Mouse (Mus musculus) limb, embryonic 13.5 days (tissue): ENCODE data around the gene Exosc1. TPM values are rescaled to one million over a fixed set of nuclear protein-coding genes. Genes with fewer than 3 reads are reported as not detected.

Experiments used
- ATAC-seq: fragments of 200-750 bp; cut with Nextera tagmentation; 2 replicates; pipeline ENCODE4 v1.8.0; 2017; ENCODE audit warnings: low read depth, moderate number of reproducible peaks, moderate TSS enrichment; ENCODE audit not compliant: low FRiP score
- H3K27ac ChIP-seq: fragments of 300-500 bp; sonication (generic); 2 replicates; pipeline ENCODE4 v1.5.1; 2015; ENCODE audit warnings: inconsistent platforms, mild to moderate bottlenecking, moderate library complexity
- H3K27me3 ChIP-seq: fragments of 300-500 bp; sonication (generic); 2 replicates; pipeline ENCODE4 v1.6.1; 2015; ENCODE audit warnings: mild to moderate bottlenecking, inconsistent platforms
- H3K36me3 ChIP-seq: fragments of 300-500 bp; sonication (generic); 2 replicates; pipeline ENCODE4 v1.6.1; 2015; ENCODE audit warnings: inconsistent platforms, mild to moderate bottlenecking, moderate library complexity
- H3K4me1 ChIP-seq: fragments of 300-500 bp; sonication (generic); 2 replicates; pipeline ENCODE4 v1.6.1; 2015; ENCODE audit warnings: inconsistent platforms
- H3K4me2 ChIP-seq: fragments of 300-500 bp; sonication (generic); replicated peaks from 2 replicates; pipeline ENCODE4 v1.6.1; 2015; ENCODE audit warnings: inconsistent platforms, mild to moderate bottlenecking, moderate library complexity
- H3K4me3 ChIP-seq: fragments of 300-500 bp; sonication (generic); 2 replicates; pipeline ENCODE4 v1.5.1; 2015; ENCODE audit warnings: moderate library complexity, mild to moderate bottlenecking, inconsistent platforms
- H3K9ac ChIP-seq: fragments of 300-500 bp; sonication (generic); 2 replicates; pipeline ENCODE4 v1.6.1; 2015; ENCODE audit warnings: mild to moderate bottlenecking, inconsistent platforms
- H3K9me3 ChIP-seq: fragments of 300-500 bp; sonication (generic); 2 replicates; pipeline ENCODE4 v1.6.1; 2016; ENCODE audit warnings: inconsistent platforms
- WGBS: fragments of 180-500 bp; shearing (Covaris S2); methylation state at CpG from one replicate; pipeline ENCODE4 v1.1.7; 2015; 5-methylcytosine and 5-hydroxymethylcytosine counted together
- polyA plus RNA-seq: library from polyadenylated mRNA; unstranded; fragments of >200 nt; fragmentation: Nextera tagmentation; extraction: Ambion mirVana; gene quantifications from 2 replicates; pipeline ENCODE4 v1.2.1, GENCODE M21; 2015

Exosc1 gene
- polyA plus RNA-seq, result 82.5 and 86.4 TPM in 2 replicates

- under 1% methylated on average over 47 of the region's 47 CpGs for WGBS
- Histone ChIP-seq H3K36me3 (peaks cover 43% of the 10 kb centered on the region), H3K27me3 (no peaks in the 10 kb centered on the region), H3K4me1 (peaks cover 21% of the 10 kb centered on the region), H3K4me2 (peak within 1 kb of the TSS; percentile 72), H3K9ac (peak within 1 kb of the TSS; percentile 91), H3K9me3 (no peaks in the 10 kb centered on the region), H3K4me3 (peak within 1 kb of the TSS; percentile 87), H3K27ac (peak within 1 kb of the TSS; percentile 52; the same call in 1 of the 2 replicates)
- ATAC-seq, result peak; percentile 100
Measured at GRCm38 (mm10) chr19:41933179-41934086, at the start of gene Exosc1, which contains the start of gene Zdhhc16. TSS of gene Exosc1 (minus strand) at chr19:41933423. TSS of gene Zdhhc16 (plus strand) at chr19:41933480.

DNA sequence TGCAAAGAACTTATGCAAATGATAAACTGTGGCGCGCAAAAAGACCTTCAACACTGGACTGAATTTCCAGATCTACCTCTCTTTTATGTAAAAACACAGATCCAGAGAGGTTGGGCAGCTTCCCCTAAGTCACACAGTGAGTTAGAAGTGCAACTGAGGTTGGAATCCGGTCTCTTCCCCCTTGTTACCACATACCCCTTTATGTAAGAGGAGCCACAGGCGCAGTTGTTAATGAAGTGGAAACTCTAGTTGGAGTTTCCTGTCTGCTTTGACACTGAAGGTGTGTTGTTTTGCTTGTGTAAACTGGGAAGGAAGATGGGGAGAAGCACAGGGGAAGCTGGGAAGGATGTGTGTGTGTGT lies 49.5 kb upstream of the Exosc1 start:
- WGBS, result 2% methylated on average over 4 of the region's 4 CpGs
- no peaks in the 10 kb centered on the region for H3K27me3 ChIP-seq
- no peaks in the 10 kb centered on the region for H3K9me3 ChIP-seq
- no peak for ATAC-seq
- peaks cover 32% of the 10 kb centered on the region for H3K4me1 ChIP-seq
- H3K36me3 ChIP-seq, result no peaks in the 10 kb centered on the region
- H3K4me2 ChIP-seq, result peak overlapping the region; percentile 85
- H3K27ac ChIP-seq, result peak overlapping the region; percentile 89; the same call in 1 of the 2 replicates
- peak overlapping the region; percentile 90 for H3K9ac ChIP-seq
- H3K4me3 ChIP-seq, result peak overlapping the region; percentile 91

GRCm38 (mm10) chr19:41981931-41982790 lies 48.9 kb upstream of the Exosc1 start:
- Histone ChIP-seq H3K4me3 (peak overlapping the region; percentile 91), H3K4me2 (peak overlapping the region; percentile 85), H3K27me3 (no peaks in the 10 kb centered on the region), H3K4me1 (peaks cover 38% of the 10 kb centered on the region), H3K9me3 (no peaks in the 10 kb centered on the region), H3K9ac (peak overlapping the region; percentile 90), H3K27ac (peak overlapping the region; percentile 89), H3K36me3 (no peaks in the 10 kb centered on the region)
- under 1% methylated on average over 74 of the region's 74 CpGs for WGBS
- no peak for ATAC-seq

DNA sequence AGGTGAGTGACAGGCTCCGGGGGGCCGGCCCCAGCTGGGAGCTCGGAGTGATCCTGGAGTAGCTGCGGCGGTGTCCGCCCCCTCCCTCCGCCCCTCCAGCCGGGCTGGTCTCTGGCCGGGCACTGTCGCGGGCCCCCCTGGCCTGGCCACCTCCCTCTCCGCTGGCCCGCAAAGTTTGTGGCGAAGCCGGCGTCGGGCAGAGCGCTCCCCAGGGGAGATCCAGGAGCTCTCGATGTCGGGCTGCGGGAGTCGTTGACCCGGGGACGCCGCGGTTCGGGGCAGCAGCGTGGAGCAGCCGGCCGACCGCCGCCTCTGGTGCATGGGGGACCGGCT lies 48.3 kb upstream of the Exosc1 start, which contains the start of gene Ubtd1:
Ubtd1 (plus strand) TSS at position 169 of the 333 bp plus-strand sequence.
- WGBS, result 0% methylated on average over 26 of the region's 33 CpGs
- peak within 1 kb of the TSS; percentile 85 for H3K4me2 ChIP-seq
- peak within 1 kb of the TSS; percentile 89 for H3K27ac ChIP-seq
- H3K4me1 ChIP-seq, result peaks cover 44% of the 10 kb centered on the region
- ATAC-seq, result no peak
- H3K9me3 ChIP-seq, result no peaks in the 10 kb centered on the region
- H3K4me3 ChIP-seq, result peak within 1 kb of the TSS; percentile 91
- no peaks in the 10 kb centered on the region for H3K27me3 ChIP-seq
- peak within 1 kb of the TSS; percentile 90 for H3K9ac ChIP-seq
- no peaks in the 10 kb centered on the region for H3K36me3 ChIP-seq

DNA sequence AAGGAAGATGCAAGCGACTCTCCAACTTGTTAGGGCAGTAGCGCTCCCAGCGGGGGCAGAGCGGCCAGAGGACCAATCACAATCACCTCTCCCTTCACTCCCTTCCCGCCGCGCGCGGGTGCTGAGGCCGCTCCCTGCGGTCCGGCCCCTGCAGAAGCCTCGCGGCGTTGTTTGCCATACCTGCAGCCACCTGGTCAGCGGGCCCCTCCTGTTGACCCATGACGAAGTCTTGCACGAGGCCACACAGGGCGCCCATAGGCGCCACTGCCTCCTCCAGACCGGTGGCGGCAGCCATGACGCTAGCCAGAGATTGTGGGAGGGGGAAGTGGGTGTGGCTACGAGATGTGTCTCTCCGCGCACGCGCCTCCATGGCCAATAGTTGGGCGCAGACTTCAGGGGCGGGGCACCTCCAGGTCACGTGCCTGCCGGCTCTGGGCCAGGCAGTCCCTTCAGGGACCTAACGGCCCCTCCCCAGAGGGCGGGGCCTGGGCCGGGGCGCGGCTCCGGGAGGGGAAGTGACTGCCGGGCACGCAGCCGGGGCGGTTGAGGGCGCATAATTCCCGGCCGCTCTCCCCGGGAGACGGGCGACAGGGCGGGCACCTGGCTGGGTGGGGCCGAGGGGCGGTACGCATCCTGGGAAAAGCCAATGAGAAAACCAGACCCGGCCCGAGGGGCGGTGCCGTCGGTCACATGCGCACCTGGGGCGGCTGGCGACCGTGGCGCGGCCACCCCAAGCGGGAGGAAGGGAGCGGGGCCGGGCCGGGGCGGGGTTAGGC lies 47.8 kb upstream of the Exosc1 start, which contains the start of gene Mms19:
Mms19 (minus strand) TSS at position 339 of the 776 bp plus-strand sequence.
- Histone ChIP-seq H3K4me3 (peak within 1 kb of the TSS; percentile 91), H3K27ac (peak within 1 kb of the TSS; percentile 89), H3K9me3 (no peaks in the 10 kb centered on the region), H3K4me2 (peak within 1 kb of the TSS; percentile 85), H3K36me3 (no peaks in the 10 kb centered on the region), H3K27me3 (no peaks in the 10 kb centered on the region), H3K4me1 (peaks cover 46% of the 10 kb centered on the region), H3K9ac (peak within 1 kb of the TSS; percentile 90)
- ATAC-seq, result peak; percentile 95
- 1% methylated on average over 63 of the region's 68 CpGs for WGBS

- Histone ChIP-seq H3K4me3 (peak overlapping the region; percentile 91), H3K27me3 (no peaks in the 10 kb centered on the region), H3K27ac (peak overlapping the region; percentile 89), H3K9ac (peak overlapping the region; percentile 90), H3K36me3 (no peaks in the 10 kb centered on the region), H3K4me1 (peaks cover 46% of the 10 kb centered on the region), H3K9me3 (no peaks in the 10 kb centered on the region), H3K4me2 (peak overlapping the region; percentile 80)
- 0% methylated on average over 16 of the region's 16 CpGs for WGBS
- no peak for ATAC-seq
Measured at GRCm38 (mm10) chr19:41980422-41980818, 47.2 kb upstream of the Exosc1 start.

DNA sequence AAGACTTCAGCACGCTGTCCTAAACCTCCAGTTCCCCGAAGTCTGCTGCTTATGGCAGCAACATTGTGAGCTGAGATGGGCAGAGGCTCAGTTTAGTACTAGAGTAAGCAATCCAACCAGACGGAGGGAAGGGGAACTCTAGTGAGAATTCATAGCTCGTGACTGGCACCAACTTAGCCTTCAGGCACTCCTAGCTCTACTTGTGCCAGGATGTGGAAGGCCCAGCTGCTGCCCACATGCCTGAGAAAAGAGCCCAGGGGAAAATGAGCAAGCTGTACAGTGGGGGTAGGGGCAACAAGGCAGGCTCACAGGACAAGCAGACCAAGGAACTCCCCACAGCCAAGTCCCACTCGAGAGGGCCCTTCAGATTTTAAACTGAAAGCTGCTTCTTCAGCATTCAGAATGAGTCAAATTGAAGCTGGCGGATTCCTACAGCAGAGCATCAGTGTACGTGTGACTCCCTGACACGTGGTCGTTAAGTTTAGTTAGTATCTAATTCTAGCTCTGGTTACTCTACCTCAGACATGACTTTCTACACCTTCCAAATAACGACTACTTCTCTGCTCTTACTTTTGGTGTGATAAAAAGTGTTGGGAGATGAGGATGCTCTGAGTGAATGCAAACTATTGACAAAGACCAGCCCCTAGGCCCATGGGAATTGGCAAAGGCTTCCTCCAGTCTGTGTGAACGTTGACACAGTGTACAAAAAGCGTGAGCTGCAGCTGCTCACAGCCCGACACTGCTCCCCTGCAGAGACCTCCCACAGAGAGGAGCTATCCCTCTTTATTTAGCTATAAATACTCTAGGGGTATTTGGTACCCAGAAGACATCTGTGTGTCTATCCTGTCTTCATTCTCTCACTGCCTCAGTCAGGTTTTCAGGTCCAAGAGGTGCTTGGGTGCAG lies 40.9 kb upstream of the Exosc1 start:
- H3K9ac ChIP-seq, result no peak overlapping the region
- no peak overlapping the region for H3K27ac ChIP-seq
- ATAC-seq, result no peak
- no peak overlapping the region for H3K4me2 ChIP-seq
- peaks cover 5% of the 10 kb centered on the region for H3K36me3 ChIP-seq
- H3K9me3 ChIP-seq, result no peaks in the 10 kb centered on the region
- WGBS, result 63% methylated on average over 13 of the region's 13 CpGs
- no peaks in the 10 kb centered on the region for H3K27me3 ChIP-seq
- no peak overlapping the region for H3K4me3 ChIP-seq
- peaks cover 30% of the 10 kb centered on the region for H3K4me1 ChIP-seq

DNA sequence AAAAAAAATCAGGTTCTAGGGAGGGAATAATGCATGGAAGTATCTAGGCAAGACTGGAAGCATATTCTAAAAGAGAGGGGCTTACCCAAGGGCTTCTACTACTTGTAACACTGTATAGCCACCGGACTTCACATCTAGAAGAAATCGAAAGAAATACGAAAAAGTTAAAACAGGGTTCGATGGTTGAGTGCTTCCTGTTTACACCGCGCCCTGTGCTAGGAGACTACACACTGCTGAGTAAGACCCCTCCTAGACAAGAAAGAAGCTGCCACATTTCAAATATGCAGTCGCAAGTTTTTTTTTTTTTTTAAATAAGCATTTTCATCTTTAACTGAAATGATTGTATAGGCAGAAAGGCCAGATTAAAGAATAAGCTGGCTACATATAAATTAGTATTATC lies 36.4 kb upstream of the Exosc1 start:
- Histone ChIP-seq H3K9me3 (no peaks in the 10 kb centered on the region), H3K4me1 (peaks cover 8% of the 10 kb centered on the region), H3K4me2 (no peak overlapping the region), H3K4me3 (no peak overlapping the region), H3K27me3 (no peaks in the 10 kb centered on the region), H3K9ac (no peak overlapping the region), H3K27ac (no peak overlapping the region), H3K36me3 (peaks cover 49% of the 10 kb centered on the region)
- WGBS, result 98% methylated on average over 7 of the region's 7 CpGs
- ATAC-seq, result no peak

- Histone ChIP-seq H3K4me1 (no peaks in the 10 kb centered on the region), H3K9ac (no peak overlapping the region), H3K9me3 (no peaks in the 10 kb centered on the region), H3K27ac (no peak overlapping the region), H3K4me2 (no peak overlapping the region), H3K36me3 (peaks cover 98% of the 10 kb centered on the region), H3K4me3 (no peak overlapping the region), H3K27me3 (no peaks in the 10 kb centered on the region)
- 89% methylated on average over 3 of the region's 3 CpGs for WGBS
- no peak for ATAC-seq
Measured at GRCm38 (mm10) chr19:41953574-41953973, 20.4 kb upstream of the Exosc1 start.

DNA sequence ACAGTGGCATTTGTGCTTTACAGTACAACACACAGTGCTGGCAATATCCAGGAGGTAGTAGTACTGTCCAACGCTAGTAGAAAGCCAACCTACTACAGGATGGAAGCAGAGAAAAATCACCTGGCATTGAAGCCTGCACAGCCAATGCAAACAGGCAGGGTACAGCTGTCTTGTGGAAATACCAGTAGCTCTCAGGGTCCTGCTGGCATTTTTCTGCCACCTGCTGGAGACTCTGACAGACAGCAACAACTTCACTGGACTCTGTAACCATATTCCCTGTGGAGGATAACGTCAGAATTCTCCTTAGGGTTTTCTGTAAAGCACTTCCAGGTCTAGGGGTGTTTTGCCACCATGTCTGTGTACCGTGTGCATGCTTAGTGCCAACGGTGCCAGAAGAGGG lies 19.1 kb upstream of the Exosc1 start:
- Histone ChIP-seq H3K4me2 (no peak overlapping the region), H3K27ac (no peak overlapping the region), H3K9ac (no peak overlapping the region), H3K27me3 (no peaks in the 10 kb centered on the region), H3K9me3 (no peaks in the 10 kb centered on the region), H3K36me3 (peaks cover 98% of the 10 kb centered on the region), H3K4me1 (no peaks in the 10 kb centered on the region), H3K4me3 (no peak overlapping the region)
- 79% methylated on average over 4 of the region's 4 CpGs for WGBS
- ATAC-seq, result peak; percentile 51; the same call in 1 of the 2 replicates
